Mouse (Mus musculus): ENCODE results near the gene Cd209c. TPM values are rescaled to one million over a fixed set of nuclear protein-coding genes. Genes with fewer than 3 reads are reported as not detected.

The Cd209c gene
- total and polyA plus RNA-seq, 3 experiments, result 0.36 to 0.50 TPM; not detected in 1

DNA sequence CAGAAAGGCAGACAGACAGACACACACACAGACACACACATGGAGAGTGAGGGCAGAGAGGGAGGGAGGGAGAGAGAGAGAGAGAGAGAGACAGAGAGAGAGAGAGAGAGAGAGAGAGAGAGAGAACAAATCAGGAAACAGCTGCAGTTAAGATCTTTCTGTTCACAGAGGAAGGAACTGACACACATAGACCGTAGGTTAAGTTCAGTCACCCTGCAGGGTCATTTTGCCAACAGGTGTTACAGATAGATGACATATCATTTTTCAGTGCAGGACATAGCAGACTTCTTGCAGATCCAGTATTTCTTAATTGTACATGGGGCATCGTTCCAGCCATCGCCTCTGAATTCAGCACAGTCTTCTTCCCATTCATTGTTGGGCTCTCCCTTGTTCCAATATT lies 14.5 kb downstream of the Cd209c start:
- no peak overlapping the region for H3K9ac ChIP-seq (ENCODE audit: control insufficient read depth, low read depth, low read length, poor library complexity, severe bottlenecking)
- no peaks in the 10 kb centered on the region for H3K79me2 ChIP-seq (ENCODE audit: control insufficient read depth, insufficient read depth, low read length, poor library complexity)
- H3K27ac ChIP-seq (ENCODE audit: control insufficient read depth, low read depth, low read length), result no peak overlapping the region
- H3K9me3 ChIP-seq (replicated peaks; ENCODE audit: insufficient read depth, low read length), result no peaks in the 10 kb centered on the region
- DNase-seq (ENCODE audit: low read depth, low spot score), result no peak
- TF ChIP-seq MAFK (IDR thresholded peaks at IDR 0.05; ENCODE audit: borderline replicate concordance, low read depth, low read length) (no peak), MAX (IDR thresholded peaks at IDR 0.05; ENCODE audit: low read length) (no peak), E2F4 (IDR thresholded peaks at IDR 0.05; ENCODE audit: borderline replicate concordance, low read depth, low read length) (no peak), UBTF (IDR thresholded peaks at IDR 0.05; ENCODE audit: borderline replicate concordance, insufficient read depth, low read depth, low read length) (no peak), ELF1 (IDR thresholded peaks at IDR 0.05; ENCODE audit: low read depth, low read length) (no peak), MXI1 (IDR thresholded peaks at IDR 0.05; ENCODE audit: low read depth, low read length) (no peak), TAL1 (IDR thresholded peaks at IDR 0.05; ENCODE audit: low read length) (no peak), MYB (IDR thresholded peaks at IDR 0.05; ENCODE audit: low read depth, low read length) (no peak), MEF2A (IDR thresholded peaks at IDR 0.05; ENCODE audit: extremely low read depth, insufficient replicate concordance, low read depth, low read length, poor library complexity, severe bottlenecking) (no peak), NRF1 (IDR thresholded peaks at IDR 0.05; ENCODE audit: insufficient read depth, low read depth, low read length, poor library complexity, severe bottlenecking) (no peak), SIN3A (IDR thresholded peaks at IDR 0.05; ENCODE audit: low read length) (no peak), HCFC1 (IDR thresholded peaks at IDR 0.05; ENCODE audit: low read depth, low read length) (no peak), JUND (IDR thresholded peaks at IDR 0.05; ENCODE audit: low read depth, low read length) (no peak), TCF12 (IDR thresholded peaks at IDR 0.05; ENCODE audit: low read depth, low read length) (no peak), ETS1 (IDR thresholded peaks at IDR 0.05; ENCODE audit: low read depth, low read length) (no peak), RAD21 (IDR thresholded peaks at IDR 0.05; ENCODE audit: low read depth, low read length) (no peak)
- no peak overlapping the region for H3K4me3 ChIP-seq (ENCODE audit: control insufficient read depth in 1 of 2, insufficient read depth in 1 of 2, low read depth in 2 of 2, low read length in 2 of 2)
- H3K4me1 ChIP-seq (ENCODE audit: control insufficient read depth in 1 of 2, insufficient read depth in 2 of 2, low read length in 2 of 2), result no peaks in the 10 kb centered on the region
- no peaks in the 10 kb centered on the region for H3K36me3 ChIP-seq (ENCODE audit: control insufficient read depth in 1 of 2, insufficient read depth in 2 of 2, low read length in 2 of 2)
- H3K27me3 ChIP-seq (ENCODE audit: control insufficient read depth in 1 of 2, insufficient read depth in 2 of 2, low read length in 2 of 2), result no peaks in the 10 kb centered on the region

DNA sequence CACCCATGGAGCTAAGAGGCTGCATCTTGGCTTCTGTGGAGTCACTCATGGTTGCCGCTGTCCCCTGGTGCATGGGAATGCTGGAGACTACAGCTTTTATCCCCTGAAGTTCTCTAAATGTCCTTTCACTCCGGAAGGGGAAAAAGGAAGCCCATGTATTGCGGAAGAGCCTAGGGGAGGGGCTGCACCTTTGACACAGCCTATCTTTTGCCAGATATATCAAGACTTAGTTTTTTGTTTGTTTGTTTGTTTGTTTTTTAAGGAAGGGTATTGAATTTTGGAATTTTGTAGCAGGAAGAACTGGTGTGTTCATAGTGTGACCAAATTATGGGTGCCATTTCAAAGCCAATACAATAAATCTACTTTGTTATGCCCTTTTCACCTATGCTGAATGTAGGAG lies 27.8 kb downstream of the Cd209c start, which contains the start of gene Cd209b:
Gene Cd209b, minus strand, starts transcription at position 101 of the 400 bp plus-strand sequence.
- Histone ChIP-seq H3K27me3 (ENCODE audit: control insufficient read depth in 1 of 2, insufficient read depth in 2 of 2, low read length in 2 of 2) (no peaks in the 10 kb centered on the region), H3K9me3 (replicated peaks; ENCODE audit: insufficient read depth, low read length) (no peaks in the 10 kb centered on the region), H3K36me3 (ENCODE audit: control insufficient read depth in 1 of 2, insufficient read depth in 2 of 2, low read length in 2 of 2) (no peaks in the 10 kb centered on the region), H3K4me1 (ENCODE audit: control insufficient read depth in 1 of 2, insufficient read depth in 2 of 2, low read length in 2 of 2) (no peaks in the 10 kb centered on the region), H3K27ac (ENCODE audit: control insufficient read depth, low read depth, low read length) (no peak within 1 kb of the TSS), H3K4me3 (ENCODE audit: control insufficient read depth in 1 of 2, insufficient read depth in 1 of 2, low read depth in 2 of 2, low read length in 2 of 2) (no peak within 1 kb of the TSS), H3K79me2 (ENCODE audit: control insufficient read depth, insufficient read depth, low read length, poor library complexity) (no peaks in the 10 kb centered on the region), H3K9ac (ENCODE audit: control insufficient read depth, low read depth, low read length, poor library complexity, severe bottlenecking) (no peak within 1 kb of the TSS)
- TF ChIP-seq SIN3A (IDR thresholded peaks at IDR 0.05; ENCODE audit: low read length) (no peak), NELFE (IDR thresholded peaks at IDR 0.05; ENCODE audit: low read depth, low read length) (no peak), RCOR1 (IDR thresholded peaks at IDR 0.05; ENCODE audit: low read depth, low read length) (no peak), ZC3H11A (IDR thresholded peaks at IDR 0.05; ENCODE audit: low read depth, low read length) (no peak), MYC (IDR thresholded peaks at IDR 0.05; ENCODE audit: low read depth, low read length) (no peak), SMC3 (IDR thresholded peaks at IDR 0.05; ENCODE audit: low read depth, low read length) (no peak), POLR2A (IDR thresholded peaks at IDR 0.05; ENCODE audit: control insufficient read depth in 1 of 2, insufficient read depth in 1 of 2, low read depth in 1 of 2, low read length in 2 of 2, poor library complexity in 1 of 2) (no peak), GABPA (IDR thresholded peaks at IDR 0.05; ENCODE audit: low read depth, low read length) (no peak), MAX (IDR thresholded peaks at IDR 0.05; ENCODE audit: low read length) (no peak)
- no peak for DNase-seq (ENCODE audit: low read depth, low spot score)

Measured in MEL (cell line).